Mouse (Mus musculus): Measurements from ENCODE around the gene Prx.

Prx gene

GRCm38 (mm10) chr7:27560291-27560887 is 61.3 kb downstream of the Prx start:
- DNase-seq (ENCODE audit: low spot score in 2 of 2), result peak; percentile 52 to 67

GRCm38 (mm10) chr7:27560978-27561377 is 61.9 kb downstream of the Prx start:
- no peak for DNase-seq (ENCODE audit: low spot score in 2 of 2)

Measured in heart, adult 9 months (tissue).